In the genomic region with DNA sequence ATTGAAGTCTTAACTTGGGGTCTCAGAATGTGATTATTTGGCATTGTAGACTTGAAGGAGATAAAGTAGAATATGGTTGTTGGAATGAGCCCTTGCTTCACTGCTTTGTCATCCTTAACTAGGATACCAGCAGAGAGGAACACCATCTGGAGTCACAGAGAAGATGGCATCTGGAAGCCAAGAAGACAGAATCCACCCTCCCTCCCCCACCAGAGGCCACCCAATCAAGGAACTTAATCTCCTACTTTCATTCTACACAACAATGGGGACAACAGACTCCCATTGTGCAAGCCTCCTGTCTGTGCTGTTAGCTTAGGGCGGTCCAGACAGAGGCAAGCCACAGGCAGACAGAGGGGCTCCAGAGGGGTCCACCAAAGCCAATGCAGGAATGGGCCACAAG, we compare ENCODE assay signal across 23 mouse cellular contexts.
DNase-seq lines count a peak whose midpoint lies in the region; ATAC-seq lines count a peak whose summit lies in the region.
"Had no signal": no experiment of that assay in that cellular context is flagged by ENCODE, and none has a peak within 500 bp of the region (broad histone marks: within the 10 kb centered on the region; RNA-seq: fewer than 3 reads in every experiment).

No protein-coding gene starts in this region.

- no peak for ATAC-seq in forebrain, embryonic 14.5 days
- ATAC-seq: forebrain, postnatal 0 days; inflammation-experienced regulatory T-cells, adult 6 months; intestine, postnatal 0 days had no signal

- H3K9ac ChIP-seq in forebrain, embryonic 14.5 days (ENCODE audit: low read length): no peak overlapping the region
- H3K9ac ChIP-seq: embryonic facial prominence, embryonic 12.5 days; forebrain, embryonic 12.5 days; forebrain, postnatal 0 days; hindbrain, embryonic 15.5 days had no signal

- DNase-seq in forebrain, embryonic 10.5 days (ENCODE audit: extremely low spot score, low spot score): no peak
- no peak for DNase-seq in forebrain, embryonic 14.5 days (ENCODE audit: low spot score)
- DNase-seq in layer of hippocampus, adult 11-12 months (ENCODE audit: low spot score): peak; percentile 27
- no peak for DNase-seq in layer of hippocampus, postnatal 14 days (ENCODE audit: low spot score in 2 of 2)
- DNase-seq in retina, postnatal 1 day: peak; percentile 68
- no peak for DNase-seq in retina, embryonic 14.5 days (ENCODE audit: low spot score)
- peak; percentile 69 for DNase-seq in telencephalon, adult 2 months (ENCODE audit: low read depth, low spot score)
- DNase-seq in urinary bladder, postnatal 14 days (ENCODE audit: low spot score): no peak
- DNase-seq: adrenal gland, postnatal 10 days; cerebellum, adult 18-20 months; cerebellum, postnatal 10 days; embryo, embryonic 11 days; forebrain, postnatal 0 days; gastrocnemius, postnatal 36 days; heart, adult 18-20 months; heart, postnatal 10 days; heart, postnatal 4 days had no signal

- H3K4me3 ChIP-seq in forebrain, embryonic 10.5 days: no peak overlapping the region
- H3K4me3 ChIP-seq in forebrain, embryonic 14.5 days (ENCODE audit: low read depth, low read length): no peak overlapping the region
- H3K4me3 ChIP-seq: embryonic facial prominence, embryonic 12.5 days; forebrain, embryonic 12.5 days; heart, embryonic 10.5 days; hindbrain, embryonic 15.5 days had no signal

- H3K9me3 ChIP-seq in forebrain, embryonic 10.5 days: no peaks in the 10 kb centered on the region
- no peaks in the 10 kb centered on the region for H3K9me3 ChIP-seq in forebrain, embryonic 14.5 days (replicated peaks; ENCODE audit: control insufficient read depth, low read length)
- H3K9me3 ChIP-seq: forebrain, embryonic 12.5 days; heart, embryonic 10.5 days; hindbrain, embryonic 15.5 days had no signal

- H3K36me3 ChIP-seq in forebrain, embryonic 10.5 days (replicated peaks): no peaks in the 10 kb centered on the region
- no peaks in the 10 kb centered on the region for H3K36me3 ChIP-seq in forebrain, embryonic 14.5 days (ENCODE audit: control insufficient read depth, insufficient read depth, low read length)
- H3K36me3 ChIP-seq: embryonic facial prominence, embryonic 12.5 days; forebrain, embryonic 12.5 days; hindbrain, embryonic 15.5 days had no signal

- 8% methylated on average over 1 of the region's 1 CpGs for WGBS in forebrain, embryonic 10.5 days
- 11% methylated on average over 1 of the region's 1 CpGs for WGBS in forebrain, embryonic 14.5 days

- H3K27me3 ChIP-seq in forebrain, embryonic 10.5 days (ENCODE audit: poor library complexity, severe bottlenecking): no peaks in the 10 kb centered on the region
- no peaks in the 10 kb centered on the region for H3K27me3 ChIP-seq in forebrain, embryonic 14.5 days (replicated peaks; ENCODE audit: control insufficient read depth, insufficient read depth, low read length)
- H3K27me3 ChIP-seq: embryonic facial prominence, embryonic 12.5 days; forebrain, embryonic 12.5 days; hindbrain, embryonic 15.5 days had no signal

- H3K4me2 ChIP-seq in forebrain, embryonic 14.5 days (ENCODE audit: low read length): no peak overlapping the region
- H3K4me2 ChIP-seq: embryonic facial prominence, embryonic 12.5 days; forebrain, embryonic 12.5 days; hindbrain, embryonic 15.5 days had no signal

- 0 out of 2 replicates have a peak overlapping the region, but pooled peaks have one; percentile 8 for H3K27ac ChIP-seq in forebrain, embryonic 10.5 days
- H3K27ac ChIP-seq in forebrain, embryonic 14.5 days (ENCODE audit: low read depth, low read length): no peak overlapping the region
- H3K27ac ChIP-seq: embryonic facial prominence, embryonic 12.5 days; forebrain, embryonic 12.5 days; heart, embryonic 10.5 days; hindbrain, embryonic 15.5 days had no signal

- peaks cover 10% of the 10 kb centered on the region; the same call in 1 of the 2 replicates for H3K4me1 ChIP-seq in forebrain, embryonic 10.5 days
- no peaks in the 10 kb centered on the region for H3K4me1 ChIP-seq in forebrain, embryonic 14.5 days (ENCODE audit: control insufficient read depth, insufficient read depth, low read length)
- H3K4me1 ChIP-seq: embryonic facial prominence, embryonic 12.5 days; heart, embryonic 10.5 days; hindbrain, embryonic 15.5 days had no signal

Comparison
In these comparisons a context has a peak if more than half of its experiments do, and no peak if none do; other contexts are left out.
1. DNase-seq: peak in layer of hippocampus, adult 11-12 months (single experiment), retina, postnatal 1 day (single experiment) and telencephalon, adult 2 months (single experiment); none in forebrain, embryonic 10.5 days (single experiment), forebrain, embryonic 14.5 days (single experiment), layer of hippocampus, postnatal 14 days (0 of 2), retina, embryonic 14.5 days (single experiment) and urinary bladder, postnatal 14 days (single experiment).